Mouse (Mus musculus) heart, postnatal 36 days (tissue): ENCODE results near the gene Csnk2b. TPM values are rescaled to one million over a fixed set of nuclear protein-coding genes. Genes with fewer than 3 reads are reported as not detected.

Experiments
- DNase-seq, 2 experiments: peaks; one replicate each; pipeline ENCODE4 v3.0.0; 2021 to 2022
- intact Hi-C: fragments of 180-260 bp; cut with DNase I; formaldehyde crosslinking; loops from one replicate; pipeline ENCODE4 v1.15.1; 2025
- total RNA-seq, 2 experiments: library from RNA; stranded (reverse); gene quantifications; 2 replicates each; pipeline ENCODE4 v1.2.3; 2021

The Csnk2b gene
- total RNA-seq, 2 experiments from 2014 or later: 163 to 164 TPM

GRCm38 (mm10) chr17:35154616-35155015 is 32.8 kb upstream of the Csnk2b start:
- intact Hi-C loops: no loop called here

DNA sequence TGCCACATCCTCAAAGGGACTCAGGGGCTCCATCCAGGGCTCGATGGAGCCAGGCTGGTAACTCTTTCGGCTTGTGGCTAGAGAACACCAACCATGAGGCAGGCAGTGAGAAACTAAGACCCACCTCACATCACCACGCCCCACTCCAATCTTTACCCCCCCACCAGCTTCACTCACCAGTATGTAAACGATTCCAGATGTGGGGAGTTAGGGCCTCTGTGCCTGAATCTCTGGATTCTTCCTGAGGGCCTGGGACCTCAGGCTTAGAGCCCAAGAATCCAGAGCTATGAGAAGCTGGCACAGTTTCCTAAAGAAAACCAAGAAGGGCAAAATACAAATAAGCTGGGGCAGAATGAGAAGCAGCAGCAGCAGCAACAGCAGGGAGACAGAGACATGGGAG is 32.1 kb upstream of the Csnk2b start:
- DNase-seq: no peak
- intact Hi-C loops: no loop called here

More at GRCm38 (mm10) chr17:35154616-35155015, 32.8 kb upstream of the Csnk2b start:
- no peak for DNase-seq

DNA sequence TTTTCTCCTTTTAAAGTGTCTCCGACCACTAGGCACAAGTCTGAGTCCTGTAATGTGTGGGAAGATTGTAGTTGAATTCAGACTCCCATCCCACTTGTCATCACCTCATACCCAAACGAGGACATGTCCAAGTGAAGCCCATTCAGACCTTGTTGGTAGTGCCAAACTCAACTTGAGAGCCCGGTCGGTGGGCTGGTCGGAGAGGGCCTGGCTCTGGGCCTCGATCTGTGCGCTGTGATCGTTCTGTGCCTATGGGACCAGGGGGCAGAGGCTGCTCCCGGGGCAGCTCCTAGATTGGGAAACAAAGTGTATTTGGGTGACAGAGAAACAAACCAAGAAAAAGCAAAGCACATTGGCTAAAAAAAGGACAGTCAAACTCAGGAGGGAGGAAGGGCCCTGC is 31.2 kb upstream of the Csnk2b start:
- DNase-seq: no peak
- intact Hi-C loops: no loop called here

- intact Hi-C loops: no loop called here
- no peak for DNase-seq
Observed at GRCm38 (mm10) chr17:35152121-35152520, 30.3 kb upstream of the Csnk2b start.

DNA sequence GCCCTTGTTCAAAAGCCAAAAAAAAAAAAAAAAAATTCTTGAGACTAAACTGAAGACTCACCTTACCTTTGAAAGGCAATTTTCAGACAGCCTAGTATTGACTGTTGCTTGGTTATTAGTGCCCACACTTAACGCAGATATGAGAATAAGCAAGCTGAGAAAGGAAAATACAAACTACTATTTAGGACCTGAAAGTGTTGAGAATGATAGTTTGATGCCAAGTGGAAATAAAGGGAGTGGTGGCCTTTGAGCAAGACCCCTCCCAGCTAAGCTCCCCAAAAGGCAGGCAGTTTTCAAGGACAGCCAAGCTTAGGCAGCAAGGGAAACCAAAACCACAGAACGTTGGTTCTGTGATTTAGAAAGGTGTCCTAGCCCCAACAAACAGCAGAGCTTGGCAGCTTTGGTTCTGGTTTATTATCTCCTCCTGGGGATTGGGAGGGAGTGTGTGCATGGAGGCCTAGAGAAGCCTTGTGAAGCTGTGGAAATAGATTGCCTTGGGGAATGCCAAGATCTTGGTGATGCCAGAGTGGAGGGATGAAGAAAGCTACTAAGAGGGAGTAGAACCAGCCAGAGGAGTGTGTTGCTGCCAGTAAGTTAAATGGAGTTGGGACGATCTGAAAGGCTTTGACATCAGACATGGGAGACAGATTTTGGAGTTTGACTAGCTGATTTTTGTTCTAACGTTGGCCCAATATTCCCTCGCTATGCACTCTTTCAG is 26.2 kb upstream of the Csnk2b start:
- intact Hi-C loops: no loop called here
- DNase-seq: no peak

DNA sequence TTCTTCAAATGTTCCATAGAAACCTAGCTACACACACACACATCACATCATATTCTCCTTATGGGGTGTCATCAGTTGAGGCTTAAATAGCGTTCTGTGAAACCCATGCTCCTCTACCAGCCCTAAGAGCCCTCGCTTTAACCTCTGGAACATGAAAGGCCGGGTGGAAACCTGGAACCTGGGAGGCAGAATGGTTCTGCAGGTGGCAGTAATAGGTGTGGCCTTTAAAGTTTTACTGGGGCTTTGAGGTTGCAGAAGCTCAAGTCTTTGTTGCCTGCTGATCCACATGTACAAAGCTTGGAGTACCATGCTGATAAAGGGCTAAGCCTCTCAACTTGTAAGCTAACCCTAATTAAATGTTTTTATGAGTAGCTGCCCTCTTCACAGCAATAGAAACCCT is 25.5 kb upstream of the Csnk2b start:
- intact Hi-C loops: no loop called here
- no peak for DNase-seq

- intact Hi-C loops: no loop called here
Observed at GRCm38 (mm10) chr17:35146139-35146538, 24.3 kb upstream of the Csnk2b start.

GRCm38 (mm10) chr17:35141971-35142370 is 20.1 kb upstream of the Csnk2b start:
- DNase-seq: no peak
- intact Hi-C loops: no loop called here

More at GRCm38 (mm10) chr17:35146139-35146538, 24.3 kb upstream of the Csnk2b start:
- DNase-seq: no peak

- no peak for DNase-seq
- intact Hi-C loops: no loop called here
Observed at GRCm38 (mm10) chr17:35140490-35140996, 18.7 kb upstream of the Csnk2b start.

- intact Hi-C loops: loop anchor here (10.0 kb wide), 1 partner anchor 304 kb away; the partner anchor contains the start of genes Dxo and Stk19
Observed at GRCm38 (mm10) chr17:35139269-35139668, 17.4 kb upstream of the Csnk2b start.

DNA sequence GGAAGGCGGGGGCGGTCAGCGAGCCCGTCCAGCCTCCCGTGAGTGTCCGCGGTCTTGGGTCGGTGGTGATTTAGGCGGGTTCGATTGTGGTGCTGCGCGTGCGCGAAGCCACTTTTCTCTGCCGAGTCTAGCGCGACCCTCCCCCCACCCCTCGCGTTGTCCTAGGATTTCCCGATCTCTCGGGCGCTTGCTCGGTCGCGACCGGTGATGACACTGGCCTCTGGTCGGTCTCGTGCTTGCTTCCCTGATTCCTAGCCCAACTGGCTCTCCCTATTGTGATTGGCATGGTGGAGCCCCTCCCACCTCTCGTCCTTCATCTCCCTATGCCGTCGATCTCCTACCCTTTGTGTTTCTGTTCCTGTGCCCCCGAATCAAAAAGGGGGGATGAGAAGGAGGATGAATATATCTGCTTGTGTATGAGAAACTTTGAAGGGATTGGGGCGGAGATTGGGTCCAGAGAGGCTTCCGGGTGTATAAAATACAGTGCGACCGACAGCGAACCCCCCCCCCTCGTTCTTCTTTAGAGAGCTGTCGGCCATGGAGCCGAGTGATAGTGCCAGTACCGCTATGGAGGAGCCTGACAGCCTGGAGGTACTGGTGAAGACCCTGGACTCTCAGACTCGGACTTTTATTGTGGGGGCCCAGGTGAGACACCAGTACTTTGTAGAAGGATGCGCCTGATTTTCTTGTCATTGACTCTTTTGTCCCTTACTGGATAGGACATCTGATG is 13.9 kb upstream of the Csnk2b start:
- DNase-seq: no peak
- intact Hi-C loops: loop anchor here (2.0 to 10.0 kb wide), 2 partner anchors 25 to 301 kb away; partner anchors contain the start of genes Dxo and Stk19

More at GRCm38 (mm10) chr17:35139269-35139668, 17.4 kb upstream of the Csnk2b start:
- DNase-seq: no peak

- intact Hi-C loops: loop anchor here (1.0 to 10.0 kb wide), 2 partner anchors 9 to 300 kb away; partner anchors contain the start of genes D17H6S53E, Dxo and Stk19
- DNase-seq: peak; percentile 93 to 98
Observed at GRCm38 (mm10) chr17:35134801-35135590, 13.1 kb upstream of the Csnk2b start, which contains the start of gene Bag6. Gene Bag6 (plus strand): TSS chr17:35135178.

- DNase-seq: no peak
- intact Hi-C loops: loop anchor here (10.0 kb wide), 1 partner anchor 299 kb away; the partner anchor contains the start of genes Dxo and Stk19
Observed at GRCm38 (mm10) chr17:35133517-35133916, 11.7 kb upstream of the Csnk2b start.

- intact Hi-C loops: loop anchor here (10.0 kb wide), 1 partner anchor 297 kb away; the partner anchor contains the start of genes Dxo and Stk19
- DNase-seq: no peak
Observed at GRCm38 (mm10) chr17:35132174-35132560, 10.3 kb upstream of the Csnk2b start.

GRCm38 (mm10) chr17:35131500-35132173 is 9.8 kb upstream of the Csnk2b start, which contains the start of gene Apom:
Gene Apom (minus strand): TSS chr17:35132050.
- intact Hi-C loops: loop anchor here (10.0 kb wide), 1 partner anchor 297 kb away; the partner anchor contains the start of genes Dxo and Stk19
- DNase-seq: no peak

GRCm38 (mm10) chr17:35131038-35131437 is 9.2 kb upstream of the Csnk2b start:
- intact Hi-C loops: loop anchor here (10.0 kb wide), 1 partner anchor 296 kb away; the partner anchor contains the start of genes Dxo and Stk19
- DNase-seq: no peak

DNA sequence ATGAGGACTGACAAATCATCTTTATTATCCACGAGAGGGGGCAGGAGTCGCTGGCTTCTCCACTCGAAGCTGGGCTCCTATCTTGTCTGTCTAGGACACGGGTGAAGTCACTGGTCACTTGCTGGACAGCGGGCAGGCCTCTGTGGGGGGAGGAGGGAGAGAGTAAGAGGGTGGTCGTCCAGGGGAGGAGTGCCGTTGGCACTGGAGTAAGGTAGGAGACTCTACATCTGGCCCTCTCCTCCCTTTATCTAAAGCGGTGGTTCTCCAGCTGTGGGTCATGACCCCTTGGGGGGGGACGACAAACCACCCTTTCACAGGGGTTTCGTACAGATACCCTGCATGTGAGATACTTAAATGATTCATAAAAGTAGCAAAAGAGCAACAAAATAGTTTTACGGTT is 7.1 kb upstream of the Csnk2b start:
- intact Hi-C loops: loop anchor here (5.0 kb wide), 1 partner anchor 33 kb away; the partner anchor contains the start of gene Prrc2a
- DNase-seq: no peak

- intact Hi-C loops: loop anchor here (5.0 kb wide), 1 partner anchor 35 kb away; the partner anchor contains the start of gene Prrc2a
- DNase-seq: no peak
Observed at GRCm38 (mm10) chr17:35127017-35127416, 5.2 kb upstream of the Csnk2b start.

GRCm38 (mm10) chr17:35126206-35126611 is 4.4 kb upstream of the Csnk2b start, which contains the start of gene D17H6S53E:
Gene D17H6S53E (plus strand): TSS chr17:35126373.
- peak; percentile 79 to 84 for DNase-seq
- intact Hi-C loops: loop anchor here (1.0 to 5.0 kb wide), 2 partner anchors 8 to 36 kb away; partner anchors contain the start of gene Prrc2a
